Mouse (Mus musculus) brown adipose tissue, adult 24 weeks (tissue): ENCODE measurements at regions not wholly inside any gene's neighbourhood (a gene's known extent, or its start where the extent isn't known, plus 50 kb on each side); places are given as distances from the start of the nearest gene placed in this dataset.
A peak's percentile ranks its signal among the peaks of the same experiment; 100 is the strongest.

Experiments
- H3K27ac ChIP-seq: fragments of 200-500 bp; replicated peaks from 2 replicates; pipeline ENCODE4 v1.5.1; 2012; ENCODE audit warnings: low read depth, mild to moderate bottlenecking, low read length
- H3K4me1 ChIP-seq: fragments of 200-500 bp; 2 replicates; pipeline ENCODE4 v1.6.1; 2012; ENCODE audit warnings: low read length, mixed read lengths; ENCODE audit not compliant: control insufficient read depth, insufficient read depth, insufficient read length
- H3K4me3 ChIP-seq: fragments of 200-500 bp; 2 replicates; pipeline ENCODE4 v1.5.1; 2012; ENCODE audit warnings: low read depth, mild to moderate bottlenecking, low read length, moderate library complexity; ENCODE audit not compliant: insufficient read depth

DNA sequence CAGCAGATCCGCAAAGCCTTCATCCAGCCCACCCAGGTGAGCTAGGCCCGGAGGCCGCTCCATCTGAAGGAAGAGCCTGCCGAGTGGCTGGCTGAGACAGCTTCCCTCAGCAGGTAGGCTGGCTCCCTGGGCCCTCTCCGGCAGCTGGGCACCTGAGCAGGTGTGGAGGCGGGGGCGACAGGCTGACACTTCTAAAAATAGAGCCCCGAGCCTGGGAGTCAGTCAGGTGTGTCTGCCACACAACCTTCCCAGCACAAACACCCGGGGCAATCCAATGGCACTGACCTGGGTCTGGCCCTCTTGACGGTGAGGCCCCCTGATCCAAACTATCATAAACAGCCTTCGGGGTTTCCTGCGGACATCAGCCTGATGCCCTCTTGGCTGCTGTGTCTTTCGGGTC lies 58.5 kb downstream of the Zfp36l2 start:
- Histone ChIP-seq H3K4me3 (no peak overlapping the region), H3K4me1 (no peaks in the 10 kb centered on the region), H3K27ac (no peak overlapping the region)

DNA sequence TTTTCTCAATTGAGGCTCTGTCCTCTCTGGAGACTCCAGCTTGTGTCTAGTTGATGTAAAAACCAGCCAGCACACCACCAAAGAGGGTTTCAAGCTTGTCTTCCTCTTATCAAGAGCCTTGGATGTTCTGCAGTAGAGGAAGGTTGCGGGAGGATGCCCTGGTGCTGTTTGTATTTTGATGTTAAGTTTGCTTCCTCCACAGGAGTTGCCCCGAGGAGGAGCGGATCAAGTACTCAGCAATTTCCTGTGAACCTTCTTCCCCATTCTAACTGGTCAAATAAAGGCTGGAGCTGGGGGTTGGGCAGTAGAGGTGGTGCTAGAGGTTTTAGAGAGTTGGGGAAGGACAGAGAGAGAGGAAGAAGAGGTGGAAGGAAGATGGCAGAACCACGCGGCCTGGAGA lies 59.5 kb downstream of the Zfp36l2 start:
- no peak overlapping the region for H3K4me3 ChIP-seq
- no peak overlapping the region for H3K27ac ChIP-seq
- H3K4me1 ChIP-seq = no peaks in the 10 kb centered on the region

DNA sequence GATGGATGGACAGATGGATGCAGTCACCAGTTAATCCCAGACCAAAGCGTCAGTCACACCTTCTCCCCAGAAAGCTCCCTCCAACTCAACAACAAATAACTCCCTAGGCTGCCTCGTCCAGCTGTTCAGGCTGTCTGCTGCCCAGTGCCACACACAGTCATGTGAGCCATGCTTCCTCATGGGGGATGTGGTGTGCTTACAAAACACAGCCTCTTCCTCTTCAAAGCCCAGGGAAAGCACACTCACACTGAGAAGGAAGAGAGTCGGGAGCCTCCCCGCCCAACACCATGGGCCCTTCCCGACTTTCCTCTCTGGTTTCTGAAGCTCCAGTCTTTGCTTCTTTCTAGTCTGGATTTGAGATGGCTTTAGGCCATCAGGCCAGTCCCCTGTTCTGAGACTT lies 61.6 kb downstream of the Zfp36l2 start:
- peak overlapping the region; percentile 71 for H3K27ac ChIP-seq

DNA sequence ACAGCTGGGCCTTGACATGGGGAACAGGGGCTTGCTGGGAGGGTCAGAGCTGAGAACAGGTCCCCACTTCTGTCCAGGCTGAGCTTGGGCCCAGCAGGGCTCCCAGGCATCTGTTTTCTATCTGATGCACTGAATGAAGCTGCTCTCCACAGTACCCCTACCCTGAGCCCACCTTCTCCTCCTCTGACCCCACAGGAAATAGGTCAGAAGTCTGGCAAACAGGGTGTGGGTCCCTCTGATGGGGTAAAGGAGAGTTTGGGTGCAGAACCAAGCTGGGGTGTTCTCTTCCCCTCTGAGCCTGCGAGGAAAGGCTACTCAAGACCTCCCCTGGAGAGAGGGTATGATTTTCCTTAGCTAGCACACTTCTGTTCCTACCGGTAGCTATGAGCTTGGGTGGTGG lies 64.6 kb downstream of the Zfp36l2 start:
- Histone ChIP-seq H3K4me3 (no peak overlapping the region), H3K27ac (peak overlapping the region; percentile 54)

More for the DNA sequence above, 61.6 kb downstream of the Zfp36l2 start:
- Histone ChIP-seq H3K4me3 (no peak overlapping the region), H3K4me1 (no peaks in the 10 kb centered on the region)

DNA sequence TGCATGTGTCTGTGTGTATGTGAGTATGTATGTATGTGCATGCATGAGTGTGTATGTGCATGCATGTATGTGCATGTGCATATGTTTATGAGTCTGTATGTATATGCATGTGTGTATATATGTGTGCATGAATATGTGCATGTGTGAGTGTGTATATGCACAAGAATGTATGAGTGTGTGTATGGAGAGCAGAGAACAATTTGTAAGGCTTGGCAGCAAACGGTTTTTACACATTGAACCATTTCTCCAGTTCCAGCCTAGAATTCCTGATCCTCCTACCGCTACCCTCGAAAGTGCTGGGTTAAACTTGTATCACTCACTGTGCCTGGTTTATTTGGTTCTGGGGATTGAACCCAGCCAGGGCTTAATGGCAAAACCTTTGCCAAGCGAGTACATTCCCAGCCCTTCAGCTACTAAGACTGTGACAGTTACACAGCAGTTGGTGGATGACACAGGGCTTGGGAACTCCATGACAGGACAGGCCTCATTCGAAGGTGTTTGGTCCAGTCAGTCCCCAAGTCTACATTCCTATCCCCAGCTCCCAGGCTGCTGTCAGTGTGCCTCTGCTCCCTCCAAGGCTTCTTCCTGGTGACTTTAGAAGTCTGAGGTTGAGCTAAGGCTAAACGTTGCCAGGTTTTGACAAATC lies 65.1 kb downstream of the Zfp36l2 start:
- Histone ChIP-seq H3K27ac (peak overlapping the region; percentile 54; the same call in 1 of the 2 replicates), H3K4me3 (no peak overlapping the region)

More for the DNA sequence above, 64.6 kb downstream of the Zfp36l2 start:
- peaks cover 3% of the 10 kb centered on the region; the same call in 1 of the 2 replicates for H3K4me1 ChIP-seq

DNA sequence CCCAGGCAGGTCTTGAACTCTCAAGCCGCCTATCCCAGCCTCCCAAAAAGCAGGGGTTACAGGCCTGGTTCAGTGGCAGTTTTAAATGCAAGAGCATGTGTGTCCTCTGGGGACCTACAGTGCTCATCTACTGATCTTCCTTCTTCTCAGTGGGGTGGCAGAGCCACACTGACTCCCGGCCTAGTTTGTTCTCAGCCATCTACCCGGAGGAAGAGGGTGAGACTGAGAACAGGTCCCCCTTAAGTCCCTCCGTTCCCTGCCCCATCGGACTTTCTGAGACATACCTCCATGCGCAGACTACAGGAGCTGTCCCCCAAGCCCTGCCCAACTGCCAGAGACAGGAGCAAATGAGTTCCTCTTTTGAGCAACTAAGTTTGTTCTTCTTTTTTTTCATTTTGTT lies 66.5 kb downstream of the Zfp36l2 start:
- Histone ChIP-seq H3K27ac (peak overlapping the region; percentile 77), H3K4me3 (no peak overlapping the region), H3K4me1 (peaks cover 16% of the 10 kb centered on the region)

More for the DNA sequence above, 65.1 kb downstream of the Zfp36l2 start:
- peaks cover 7% of the 10 kb centered on the region for H3K4me1 ChIP-seq

DNA sequence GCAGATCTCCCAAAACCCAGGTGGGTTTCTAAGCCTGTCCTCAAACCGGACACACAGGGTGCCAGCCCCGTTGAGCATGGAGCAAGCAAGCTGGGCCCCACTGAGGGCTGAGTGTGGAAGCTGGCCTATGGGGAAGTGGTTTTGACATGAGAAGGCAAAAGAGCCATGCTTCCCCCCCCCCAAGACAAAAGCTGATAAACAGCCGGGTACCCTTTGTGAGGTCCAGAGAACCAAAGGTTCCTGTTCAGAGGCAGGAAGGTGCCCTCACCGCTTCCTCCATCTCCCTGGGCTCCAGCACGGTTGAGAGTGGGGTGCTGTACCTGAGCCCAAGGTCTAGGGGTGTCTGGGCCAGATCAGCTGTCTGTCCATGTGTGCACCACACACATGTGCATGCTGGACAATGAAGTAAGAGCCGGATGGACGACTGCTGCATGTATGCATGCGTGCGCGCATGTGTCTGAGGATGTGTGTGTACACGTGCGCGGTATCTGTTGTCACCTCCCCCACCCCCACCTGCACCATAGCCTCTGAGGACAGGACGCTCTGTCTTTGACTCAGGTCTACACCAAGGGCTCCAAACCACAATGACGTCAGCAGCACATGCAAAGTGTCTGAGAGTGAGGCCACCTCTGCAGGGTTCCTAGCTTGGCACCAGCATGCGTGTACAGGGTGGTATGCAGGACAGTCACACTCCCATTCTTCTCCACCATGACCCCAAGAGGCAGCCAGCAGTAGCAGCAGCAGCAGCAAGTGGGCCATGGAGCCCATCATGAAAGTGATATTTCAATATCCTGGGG lies 68.3 kb downstream of the Zfp36l2 start:
- H3K4me1 ChIP-seq = peaks cover 23% of the 10 kb centered on the region
- H3K4me3 ChIP-seq = no peak overlapping the region
- H3K27ac ChIP-seq = peak overlapping the region; percentile 83

DNA sequence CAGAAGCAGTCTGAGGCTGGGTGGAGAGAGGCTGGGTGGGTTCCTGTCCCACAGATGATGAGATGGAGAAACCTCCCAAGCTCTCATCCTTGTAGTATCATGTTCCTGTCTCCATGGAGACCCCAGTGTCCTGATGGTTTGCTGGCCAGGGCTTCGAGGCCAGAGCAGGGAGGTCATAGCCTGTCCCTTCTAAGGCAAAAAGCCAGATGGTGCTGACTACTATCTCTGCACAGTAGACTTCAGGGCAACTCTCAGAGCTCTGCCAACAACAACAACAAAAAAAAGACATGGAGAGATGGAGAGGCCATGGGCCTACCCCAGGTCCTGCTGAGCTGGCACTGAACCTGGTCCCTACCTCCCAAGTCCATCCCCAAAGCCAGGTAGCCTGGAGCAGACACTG lies 69.0 kb downstream of the Zfp36l2 start:
- no peak overlapping the region for H3K4me3 ChIP-seq
- H3K27ac ChIP-seq = peak overlapping the region; percentile 83
- H3K4me1 ChIP-seq = peaks cover 25% of the 10 kb centered on the region

DNA sequence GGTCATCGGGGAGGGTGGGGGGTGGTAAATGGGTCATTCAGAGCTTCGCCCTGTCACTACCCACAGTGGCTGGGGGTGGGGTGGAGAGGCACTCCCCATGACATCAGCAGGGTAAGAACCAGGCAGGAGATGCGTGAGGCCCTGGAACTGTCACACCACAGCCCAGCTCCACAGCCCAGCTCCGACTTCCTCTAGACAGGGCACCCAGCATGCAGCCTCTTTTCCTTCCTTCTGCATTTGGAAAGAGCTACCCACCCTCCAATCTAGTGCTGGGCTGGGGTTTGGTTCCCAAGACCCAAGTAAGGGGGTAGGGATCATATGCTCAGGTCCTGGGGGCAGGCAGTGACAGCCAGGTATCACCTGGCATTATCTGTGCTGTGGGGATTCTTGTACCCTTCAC lies 69.5 kb downstream of the Zfp36l2 start:
- peaks cover 25% of the 10 kb centered on the region for H3K4me1 ChIP-seq
- H3K4me3 ChIP-seq = no peak overlapping the region
- H3K27ac ChIP-seq = peak overlapping the region; percentile 83

DNA sequence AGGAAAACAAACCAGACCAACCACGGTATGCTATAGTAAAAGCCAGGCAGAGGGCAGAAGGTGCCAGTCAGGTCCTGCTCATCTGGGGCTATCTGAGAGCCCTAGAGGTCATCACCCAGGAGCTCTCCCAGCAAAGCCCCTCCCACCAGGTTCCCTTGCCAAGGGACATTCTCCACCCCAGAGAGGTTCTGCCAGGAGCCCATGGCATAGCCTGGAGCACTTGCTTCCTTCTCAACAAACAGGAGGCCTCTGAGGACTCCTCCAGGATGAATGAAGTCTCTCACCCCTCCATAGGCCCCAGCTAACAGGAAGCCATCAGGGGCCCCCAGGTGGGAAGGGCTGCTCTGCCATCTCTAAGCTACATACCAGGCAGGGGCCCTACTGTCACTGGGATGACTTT lies 70.0 kb downstream of the Zfp36l2 start:
- Histone ChIP-seq H3K27ac (peak overlapping the region; percentile 40), H3K4me3 (no peak overlapping the region), H3K4me1 (peaks cover 30% of the 10 kb centered on the region)

DNA sequence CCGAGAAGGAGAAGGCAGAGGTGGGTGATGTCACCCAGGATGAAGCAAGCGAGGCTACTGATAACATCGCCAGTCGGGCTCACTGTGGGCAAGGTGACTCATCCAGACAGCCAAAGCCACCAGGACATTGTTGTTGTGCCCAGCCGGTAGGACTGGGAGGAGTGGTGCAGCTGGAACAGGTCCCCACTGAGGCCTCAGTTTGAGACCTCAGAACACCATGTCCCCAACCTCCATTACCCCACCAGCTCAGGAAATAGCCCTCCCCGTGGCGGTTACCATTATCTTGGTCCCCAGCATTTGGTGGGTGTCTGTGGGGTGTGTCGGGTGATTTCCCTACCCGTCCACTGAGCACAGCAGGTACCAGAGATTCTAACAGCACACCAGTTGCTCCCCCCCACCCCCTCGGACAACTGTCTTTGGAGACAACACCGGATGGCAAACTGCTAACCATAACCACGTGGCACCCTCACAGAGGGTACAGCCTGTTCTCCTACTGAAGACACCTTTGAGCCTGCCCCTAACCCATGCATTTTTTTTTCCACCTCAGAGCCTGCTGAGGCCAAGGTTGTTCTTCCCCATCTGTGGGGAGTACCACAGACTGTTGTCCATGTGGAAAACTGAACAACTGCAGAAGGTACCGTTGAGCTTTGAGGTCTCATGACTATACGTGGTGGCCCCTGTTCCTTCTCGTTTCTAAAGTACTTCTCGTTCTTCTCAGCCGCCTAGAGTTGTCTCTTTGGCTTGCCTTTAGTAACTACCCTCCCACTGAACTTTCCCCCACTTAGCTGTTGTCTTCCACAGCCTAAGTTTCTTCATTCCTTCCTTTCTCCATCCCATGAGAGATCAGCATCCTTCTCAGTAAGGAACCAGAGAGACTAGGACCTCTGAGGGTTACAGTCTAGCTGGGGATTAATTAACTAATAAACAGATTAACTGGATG lies 71.1 kb downstream of the Zfp36l2 start:
- peak overlapping the region; percentile 40 for H3K27ac ChIP-seq

DNA sequence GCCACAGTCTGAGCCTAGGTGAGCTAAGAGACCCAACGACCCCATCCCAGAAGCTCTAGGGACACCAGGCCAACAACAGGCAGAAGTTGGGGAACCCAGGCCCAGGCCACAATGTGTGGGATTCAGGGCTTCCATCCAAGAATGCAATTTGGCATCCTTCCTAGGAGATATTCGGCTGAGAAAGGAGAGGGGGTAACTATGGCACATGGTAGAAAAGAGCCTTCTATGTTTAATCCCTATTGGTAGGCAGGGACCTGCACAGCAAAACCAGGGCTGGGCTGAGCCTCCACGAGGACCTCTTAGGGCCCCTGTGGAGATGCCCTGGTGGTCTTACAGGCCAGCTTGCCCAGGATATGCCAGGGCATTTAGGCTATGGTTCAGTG lies 71.8 kb downstream of the Zfp36l2 start:
- peak overlapping the region; percentile 40; the same call in 1 of the 2 replicates for H3K27ac ChIP-seq
- peaks cover 40% of the 10 kb centered on the region for H3K4me1 ChIP-seq
- H3K4me3 ChIP-seq = no peak overlapping the region

More for the DNA sequence above, 71.1 kb downstream of the Zfp36l2 start:
- no peak overlapping the region for H3K4me3 ChIP-seq
- peaks cover 37% of the 10 kb centered on the region for H3K4me1 ChIP-seq

DNA sequence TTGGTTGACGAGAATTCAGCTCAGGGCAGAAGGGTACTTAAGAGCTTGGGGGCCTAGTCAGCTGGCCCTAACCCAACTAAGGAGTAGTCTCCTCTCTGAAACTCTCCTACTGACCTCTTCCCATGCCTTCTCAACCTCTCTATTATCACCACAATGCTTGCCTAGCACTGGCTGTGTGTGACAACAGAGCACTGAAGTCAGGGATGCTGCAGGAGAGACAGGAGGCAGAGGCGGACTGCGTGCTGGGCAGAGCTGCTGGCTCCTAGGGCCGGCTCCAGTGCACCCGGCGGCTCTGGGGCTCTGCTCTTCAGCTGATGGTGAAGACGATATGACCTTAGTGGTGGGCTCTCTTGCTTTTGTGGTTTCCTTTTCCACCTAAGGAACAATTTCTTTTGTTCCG lies 72.6 kb downstream of the Zfp36l2 start:
- H3K4me3 ChIP-seq = no peak overlapping the region
- H3K27ac ChIP-seq = peak overlapping the region; percentile 67

DNA sequence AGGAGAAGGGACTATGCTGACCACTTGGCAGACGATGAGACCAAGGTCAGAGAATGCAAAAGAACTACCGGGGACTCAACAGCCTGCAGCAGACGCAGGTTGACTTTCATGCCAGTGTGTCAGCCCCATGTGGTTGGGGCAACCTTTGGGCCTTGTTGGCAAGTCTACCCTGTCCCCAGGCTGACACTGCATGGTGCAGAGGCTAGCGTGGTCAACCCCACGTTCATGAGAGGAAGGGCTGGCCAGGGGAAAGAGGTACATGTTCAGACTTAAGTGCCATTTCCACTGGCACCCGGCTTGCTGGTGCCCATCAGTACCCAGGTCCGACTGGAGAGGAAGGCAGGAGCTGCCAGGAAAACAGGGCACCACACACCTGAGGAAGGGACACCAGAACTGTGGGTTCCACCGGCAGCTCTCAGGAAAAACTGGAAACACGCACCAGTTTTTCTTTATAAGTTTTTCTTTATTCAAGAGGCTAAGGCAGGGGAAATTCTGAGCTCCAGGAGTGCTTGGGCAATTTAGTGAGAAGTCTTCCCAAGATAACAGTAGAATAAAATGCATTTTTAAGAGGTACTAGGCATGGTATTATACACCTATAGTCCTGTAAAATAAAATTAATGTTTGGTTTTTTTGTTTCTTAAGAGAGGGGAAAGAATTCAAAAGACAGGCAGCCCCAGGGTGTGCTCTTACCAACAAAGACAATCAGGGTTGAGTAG lies 73.3 kb downstream of the Zfp36l2 start:
- peak overlapping the region; percentile 75 for H3K27ac ChIP-seq
- peaks cover 40% of the 10 kb centered on the region for H3K4me1 ChIP-seq
- H3K4me3 ChIP-seq = no peak overlapping the region

More for the DNA sequence above, 72.6 kb downstream of the Zfp36l2 start:
- H3K4me1 ChIP-seq = peaks cover 42% of the 10 kb centered on the region
